Mouse (Mus musculus) T-helper 2 cell (primary cell): Measurements from ENCODE around the gene Tifa.

ENCODE experiments used
- in situ Hi-C: fragments of 300-600 bp; cut with MboI, MseI; formaldehyde crosslinking; loops from one replicate; pipeline ENCODE4 v1.15.1; 2025; ENCODE audit warnings: high pct_unique_total_duplicates

Tifa gene

GRCm38 (mm10) chr3:127789500-127790191 lies at the start of gene Tifa:
Gene Tifa (plus strand): TSS chr3:127789805.
- in situ Hi-C loops, result loop anchor here (25.0 kb wide), 1 partner anchor 1423 kb away; no protein-coding TSS in a partner anchor

DNA sequence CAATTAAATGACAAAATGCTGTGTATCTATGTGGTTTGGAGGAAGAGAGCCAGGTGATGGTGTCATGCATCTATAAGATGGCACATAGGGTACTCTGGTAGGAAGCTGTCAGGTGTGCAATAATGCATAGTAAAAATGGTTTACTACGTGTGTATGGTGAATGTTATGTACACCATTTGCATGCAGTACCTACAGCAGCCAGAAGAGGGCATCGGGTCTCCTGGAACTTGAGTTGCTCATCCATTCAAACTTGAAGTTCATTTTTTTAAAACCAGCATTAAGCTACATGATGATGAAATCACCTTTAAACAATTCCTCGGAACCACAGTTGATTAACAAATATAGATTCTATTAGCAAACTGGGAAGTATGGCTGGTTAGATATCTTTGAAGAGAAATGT lies 48.1 kb upstream of the Tifa start:
- in situ Hi-C loops, result no loop called here

- in situ Hi-C loops, result no loop called here
Observed at GRCm38 (mm10) chr3:127743614-127744365, 45.8 kb upstream of the Tifa start.

GRCm38 (mm10) chr3:127745504-127745903 lies 44.1 kb upstream of the Tifa start:
- in situ Hi-C loops, result no loop called here

DNA sequence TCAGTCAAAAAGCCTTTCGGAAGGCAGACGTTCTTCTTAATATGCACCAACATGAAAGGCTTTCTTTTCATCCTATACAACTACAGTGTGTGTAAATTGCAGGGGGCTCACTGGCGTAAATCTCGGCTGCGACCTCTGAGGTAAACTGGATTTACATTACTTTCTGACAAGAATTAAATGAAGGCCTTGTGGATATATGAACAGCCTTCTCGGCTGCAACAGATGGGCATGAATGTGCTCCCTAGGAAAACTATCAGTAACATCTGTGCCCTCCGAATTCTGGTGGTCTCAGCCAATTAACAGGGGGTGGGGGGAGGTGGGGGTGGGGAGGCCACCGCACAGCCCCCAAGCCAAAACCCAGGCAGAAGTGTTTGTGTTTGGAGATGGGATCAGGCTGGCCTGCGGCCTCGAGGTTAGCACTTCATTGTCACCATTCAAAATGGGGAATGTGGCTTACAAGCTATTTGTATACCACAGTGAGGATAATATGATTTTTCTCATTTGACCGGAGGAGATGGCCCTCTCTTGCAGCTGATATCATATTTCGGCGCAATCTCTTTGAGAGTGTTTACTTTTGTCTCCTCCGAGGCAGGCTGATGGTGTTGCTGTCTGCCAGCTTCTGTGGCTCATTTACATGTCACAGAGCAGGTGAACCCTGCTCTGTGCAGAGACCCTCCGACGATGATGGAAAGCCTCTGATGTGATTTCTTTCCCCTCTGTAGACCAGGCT lies 43.5 kb upstream of the Tifa start:
- in situ Hi-C loops, result no loop called here

GRCm38 (mm10) chr3:127748644-127749043 lies 41.0 kb upstream of the Tifa start:
- in situ Hi-C loops, result no loop called here

- in situ Hi-C loops, result no loop called here
Observed at GRCm38 (mm10) chr3:127749266-127749665, 40.3 kb upstream of the Tifa start.

DNA sequence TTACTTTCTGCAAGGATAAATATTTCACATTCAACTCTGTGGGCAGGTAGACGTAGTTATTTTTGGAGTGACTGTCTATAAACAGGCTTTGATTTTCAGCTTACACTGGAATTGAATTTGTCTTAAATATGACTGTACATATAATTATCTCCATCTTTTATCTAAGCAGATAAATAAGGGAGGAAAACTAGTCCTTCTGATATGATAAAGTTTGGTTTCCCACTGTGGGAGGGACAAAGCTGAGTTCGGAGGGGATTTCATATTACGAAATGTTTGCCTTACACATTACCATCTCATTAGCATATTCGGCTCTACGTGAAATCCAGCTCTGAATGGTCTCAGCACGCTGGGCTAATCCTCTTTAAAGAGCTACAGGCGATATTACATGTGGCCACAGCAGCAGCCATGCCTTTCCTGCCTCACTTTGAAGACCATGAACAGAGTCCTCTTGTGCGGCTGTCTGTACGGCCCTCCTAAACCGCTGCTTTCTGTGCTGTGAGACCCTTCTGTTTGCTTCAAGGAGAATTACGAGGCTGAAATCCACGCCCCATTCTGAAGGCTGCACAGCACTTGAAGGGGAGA lies 39.5 kb upstream of the Tifa start:
- in situ Hi-C loops, result no loop called here

- in situ Hi-C loops, result no loop called here
Observed at GRCm38 (mm10) chr3:127756458-127756857, 33.1 kb upstream of the Tifa start.

- in situ Hi-C loops, result no loop called here
Observed at GRCm38 (mm10) chr3:127757886-127758301, 31.7 kb upstream of the Tifa start.

DNA sequence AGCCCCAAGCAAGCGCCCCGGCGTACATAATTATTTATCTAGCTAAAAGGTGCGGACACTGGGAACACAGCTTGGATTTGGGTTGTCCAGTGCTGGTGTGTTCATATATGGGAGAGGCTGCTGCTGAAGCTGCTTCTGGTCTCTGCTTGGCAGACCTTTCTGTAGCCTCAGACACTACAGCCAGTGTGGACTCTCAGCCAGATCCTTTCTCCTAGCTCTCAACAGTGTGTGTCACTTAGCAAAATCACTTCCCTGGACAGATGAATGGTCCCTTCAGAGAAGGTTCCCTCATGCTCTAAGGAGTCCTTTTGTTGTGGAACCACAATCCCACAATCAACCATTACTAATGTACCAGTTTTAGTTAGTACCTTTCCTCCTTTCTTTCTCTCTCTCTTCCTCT lies 30.8 kb upstream of the Tifa start:
- in situ Hi-C loops, result no loop called here

DNA sequence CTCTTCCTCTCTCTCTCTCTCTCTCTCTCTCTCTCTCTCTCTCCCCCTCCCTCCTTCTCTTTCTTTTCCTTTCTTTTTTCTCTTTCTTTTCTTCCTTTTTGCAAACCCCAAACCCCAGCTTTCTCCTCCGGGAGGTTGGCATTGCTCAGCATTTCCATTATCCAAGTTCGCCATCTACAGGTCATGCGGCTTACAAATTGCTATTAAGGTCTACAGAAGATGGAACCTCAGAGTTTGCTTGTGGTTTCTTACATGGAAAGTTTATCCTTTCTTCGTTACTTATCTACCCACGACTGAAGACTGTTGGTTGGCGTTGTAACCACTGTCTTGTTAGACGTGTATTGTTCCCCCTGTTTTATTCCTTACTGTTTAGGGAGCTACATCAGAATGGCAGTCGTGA lies 30.4 kb upstream of the Tifa start:
- in situ Hi-C loops, result no loop called here

DNA sequence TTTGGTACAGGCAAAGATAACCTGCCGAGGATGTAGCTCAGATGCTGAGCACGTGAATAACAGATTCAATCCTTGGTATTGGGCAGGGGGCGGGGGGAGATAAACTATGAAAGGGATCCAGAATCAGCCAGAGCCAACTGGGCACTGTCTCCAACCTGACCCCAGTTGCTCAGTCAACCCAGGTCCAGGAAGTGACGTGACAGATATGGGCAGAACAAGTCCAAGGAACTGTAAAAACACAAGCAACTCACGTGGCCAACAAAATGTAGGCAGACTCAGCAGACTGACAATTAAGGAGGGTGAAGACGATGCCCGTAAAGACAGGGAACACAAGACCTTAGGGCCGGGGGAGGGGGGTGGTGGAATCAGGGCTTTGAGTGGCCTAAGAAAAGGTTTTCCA lies 27.2 kb upstream of the Tifa start:
- in situ Hi-C loops, result loop anchor here (5.0 to 10.0 kb wide), 2 partner anchors 135 to 182 kb away; no protein-coding TSS in a partner anchor

- in situ Hi-C loops, result loop anchor here (5.0 to 10.0 kb wide), 2 partner anchors 136 to 182 kb away; no protein-coding TSS in a partner anchor
Observed at GRCm38 (mm10) chr3:127763076-127763612, 26.5 kb upstream of the Tifa start.

GRCm38 (mm10) chr3:127764541-127764940 lies 25.1 kb upstream of the Tifa start:
- in situ Hi-C loops, result loop anchor here (5.0 to 10.0 kb wide), 2 partner anchors 137 to 180 kb away; no protein-coding TSS in a partner anchor

DNA sequence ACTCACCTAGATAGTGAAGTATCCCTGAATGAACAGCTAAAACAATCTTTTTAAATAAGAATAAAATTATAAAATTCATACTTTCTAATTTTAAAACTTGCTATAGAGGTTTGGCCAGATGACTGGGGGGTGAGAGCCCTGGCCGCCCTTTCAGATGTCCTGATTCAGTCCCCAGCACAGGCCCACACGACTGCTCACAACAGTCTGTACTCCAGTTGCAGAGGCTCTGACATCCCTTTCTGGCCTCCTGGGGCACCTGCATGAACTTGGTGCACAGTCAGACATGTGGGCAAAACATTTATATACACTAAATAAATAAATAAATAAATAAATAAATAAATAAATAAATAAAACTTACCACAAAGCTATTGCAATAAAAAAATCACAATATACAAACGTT lies 23.6 kb upstream of the Tifa start:
- in situ Hi-C loops, result loop anchor here (10.0 kb wide), 1 partner anchor 179 kb away; no protein-coding TSS in a partner anchor

GRCm38 (mm10) chr3:127769146-127769545 lies 20.5 kb upstream of the Tifa start:
- in situ Hi-C loops, result loop anchor here (10.0 kb wide), 1 partner anchor 176 kb away; no protein-coding TSS in a partner anchor

DNA sequence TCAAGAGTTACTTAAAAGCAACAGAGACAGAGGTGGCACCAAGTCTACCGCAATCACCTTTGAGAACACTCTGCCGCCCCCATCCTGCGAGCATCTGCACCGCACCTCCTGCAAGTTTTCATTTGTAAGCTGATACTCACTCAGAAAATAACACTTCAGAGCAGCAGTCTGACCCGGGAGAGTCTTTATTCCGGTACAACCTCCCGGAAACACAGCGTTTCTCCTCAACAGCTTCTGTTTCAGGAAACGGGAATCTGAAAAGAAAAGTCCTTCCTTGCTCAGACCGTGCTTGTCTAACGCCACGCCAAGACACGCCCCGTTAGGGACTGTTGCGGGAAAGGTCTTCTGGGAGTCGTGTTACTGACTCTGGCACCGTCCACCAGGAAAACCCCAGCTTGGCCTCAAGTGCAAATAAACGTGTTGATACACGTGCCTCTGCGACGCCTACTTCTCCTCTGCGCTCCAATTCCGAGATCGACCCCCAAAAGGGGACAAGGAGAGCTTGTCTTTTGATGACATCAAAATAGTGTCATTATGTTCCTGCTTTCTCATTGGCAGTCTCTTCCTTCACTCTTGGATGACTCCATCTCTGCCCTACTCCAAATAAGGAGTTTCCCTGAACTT lies 9.5 kb upstream of the Tifa start, which contains the start of gene Alpk1:
TSS of gene Alpk1 (minus strand) at position 507 of the 624 bp plus-strand sequence.
- in situ Hi-C loops, result loop anchor here (25.0 kb wide), 1 partner anchor 1432 kb away; no protein-coding TSS in a partner anchor

DNA sequence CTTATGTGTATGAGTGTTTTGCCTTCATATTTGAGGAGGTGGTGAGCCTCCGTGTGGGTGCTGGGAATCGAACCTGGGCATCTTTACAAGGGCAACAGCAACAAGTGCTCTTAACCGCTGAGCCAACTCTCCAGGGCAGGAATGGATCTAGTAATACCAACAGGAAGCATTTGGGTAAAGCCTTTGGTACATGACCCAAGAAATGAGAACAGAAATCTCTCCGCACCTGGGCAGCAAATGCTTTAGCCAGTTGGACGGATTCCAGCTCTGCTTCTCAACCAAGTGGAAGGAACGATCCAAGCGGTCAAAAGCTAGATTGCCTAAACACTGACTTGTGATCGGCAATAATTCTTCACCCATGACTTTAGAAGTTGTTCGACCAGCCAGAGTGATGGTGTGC lies 8.7 kb upstream of the Tifa start:
- in situ Hi-C loops, result loop anchor here (25.0 kb wide), 1 partner anchor 1431 kb away; no protein-coding TSS in a partner anchor

GRCm38 (mm10) chr3:127782921-127783320 lies 6.7 kb upstream of the Tifa start:
- in situ Hi-C loops, result loop anchor here (25.0 kb wide), 1 partner anchor 1429 kb away; no protein-coding TSS in a partner anchor
